Mouse (Mus musculus): ENCODE data around the gene Fbn1.

The Fbn1 gene

DNA sequence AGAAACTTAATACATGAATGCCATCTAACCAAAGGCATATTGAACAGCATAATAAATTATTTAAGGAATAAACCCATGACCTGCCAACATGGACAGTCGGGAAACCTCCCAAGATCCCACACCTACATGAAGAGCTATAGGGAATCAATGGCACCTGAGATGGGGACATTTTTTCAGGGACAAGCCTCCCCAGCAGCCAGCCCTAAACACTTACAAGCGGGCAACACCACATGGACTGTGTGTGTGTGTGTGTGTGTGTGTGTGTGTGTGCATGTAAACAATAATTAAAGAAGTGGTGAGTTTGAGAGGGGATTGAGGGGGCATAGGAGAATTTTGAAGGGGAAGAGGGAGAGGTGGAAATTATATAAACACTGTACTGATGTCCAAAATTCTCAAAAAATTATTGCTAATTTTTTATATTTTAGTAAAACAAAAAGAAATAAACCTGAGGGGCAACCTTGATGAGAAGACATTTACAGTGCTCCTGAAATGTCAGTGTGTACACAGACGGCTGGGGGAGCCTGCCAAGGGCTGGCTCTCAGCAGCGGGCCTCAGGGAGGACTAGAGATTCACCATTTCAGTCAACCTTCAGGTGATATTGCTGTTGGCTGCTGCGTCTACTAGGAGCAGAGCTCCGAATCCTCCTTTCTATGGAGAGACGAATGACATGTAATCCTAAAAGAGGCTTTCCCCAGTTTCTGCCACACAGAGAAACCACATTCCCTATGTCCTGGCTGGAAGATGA is 121.4 kb downstream of the Fbn1 start:
- DNase-seq = no peak

DNA sequence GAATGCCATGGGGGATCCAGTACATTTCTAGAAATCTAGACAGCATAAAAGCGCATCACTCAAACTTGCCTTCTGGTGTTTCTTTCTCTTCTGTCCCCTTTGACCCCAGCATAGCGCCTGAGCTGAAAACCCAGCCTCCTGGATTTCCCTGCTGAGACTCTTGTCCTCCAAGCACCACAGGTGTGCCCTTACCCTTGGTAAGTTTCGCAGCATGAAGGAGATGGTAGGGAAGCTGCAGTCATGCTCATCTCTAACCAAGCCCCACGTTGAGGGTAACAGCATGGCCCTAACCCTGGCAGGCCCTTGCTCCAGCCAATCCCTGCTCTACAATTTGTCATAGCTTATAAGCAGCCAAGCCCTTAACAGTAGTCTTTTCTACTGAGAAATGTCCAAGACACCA is 122.9 kb downstream of the Fbn1 start:
- DNase-seq = no peak

- DNase-seq = no peak
These were observed 123.4 kb downstream of the Fbn1 start for GRCm38 (mm10) chr2:125384415-125384814.

GRCm38 (mm10) chr2:125383273-125383641 is 124.5 kb downstream of the Fbn1 start:
- no peak for DNase-seq

DNA sequence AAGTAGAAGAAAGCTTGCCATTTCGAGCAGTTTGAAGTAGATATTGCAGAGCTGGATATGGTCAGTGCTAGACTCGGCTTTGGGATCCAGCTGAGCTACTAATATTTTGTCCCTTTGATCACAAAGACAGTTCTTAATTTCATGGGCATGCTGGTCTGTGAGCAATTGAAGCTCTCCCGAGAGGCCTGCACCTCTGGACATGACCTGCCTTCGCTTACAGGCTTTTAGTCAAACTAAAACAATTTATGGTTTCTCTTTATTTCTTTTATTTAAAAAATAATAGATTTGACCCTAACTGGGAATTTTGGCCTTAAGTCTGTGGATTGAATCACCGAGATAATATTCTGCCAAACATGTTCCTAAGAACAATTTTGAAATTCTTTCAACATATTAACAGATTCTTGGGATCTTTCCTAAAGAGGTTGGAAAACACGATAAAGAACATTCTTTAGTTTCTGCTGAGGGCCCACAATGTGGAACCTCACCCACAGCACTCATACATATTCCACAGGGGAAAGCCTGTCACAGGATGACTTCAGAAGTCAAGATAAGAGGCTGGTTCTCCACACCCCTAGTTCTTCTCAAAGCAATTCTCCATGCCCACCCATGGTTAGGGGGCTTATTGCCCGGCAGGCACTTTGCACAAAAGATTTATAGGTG is 125.0 kb downstream of the Fbn1 start:
- no peak for DNase-seq

- DNase-seq = peak; percentile 34
These were observed 127.7 kb downstream of the Fbn1 start for GRCm38 (mm10) chr2:125380086-125380485.

DNA sequence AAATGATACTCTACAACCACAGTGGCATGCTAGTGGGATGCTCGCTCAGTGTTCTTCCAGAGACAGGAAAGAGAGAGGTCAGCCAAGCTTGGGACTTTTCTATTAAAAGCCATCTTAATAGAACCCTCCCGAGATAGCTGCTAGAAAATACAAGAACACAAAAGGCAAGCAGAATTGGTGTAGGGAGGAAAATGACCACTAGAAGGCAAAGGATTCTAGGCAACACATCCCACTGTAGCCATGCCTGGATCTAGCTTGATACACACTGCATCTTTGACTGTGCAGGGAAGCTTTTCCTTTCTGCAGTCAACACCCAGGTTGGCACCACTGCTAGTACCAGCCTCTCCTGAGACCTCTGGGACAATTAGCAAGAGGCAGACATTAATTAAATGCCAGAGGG is 128.6 kb downstream of the Fbn1 start:
- no peak for DNase-seq

DNA sequence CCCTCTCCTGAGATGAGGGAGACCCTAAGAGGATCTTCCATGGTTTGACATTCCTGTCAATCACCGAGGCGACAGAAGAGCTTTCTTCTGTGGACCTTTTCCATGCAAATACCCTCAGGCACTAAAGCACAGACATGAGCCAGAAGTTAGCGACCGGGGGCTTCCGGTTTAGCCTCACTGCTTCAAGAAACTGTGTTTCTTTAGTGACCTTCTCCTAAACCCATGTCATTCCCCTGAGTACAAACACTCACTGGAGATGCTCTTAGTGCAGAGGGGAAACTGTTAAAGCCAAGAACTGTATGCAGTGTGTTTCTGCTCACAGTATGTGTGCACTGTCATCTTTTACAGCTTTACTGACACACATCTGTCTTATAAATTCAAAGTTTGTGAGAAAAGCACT is 131.9 kb downstream of the Fbn1 start:
- no peak for DNase-seq

DNA sequence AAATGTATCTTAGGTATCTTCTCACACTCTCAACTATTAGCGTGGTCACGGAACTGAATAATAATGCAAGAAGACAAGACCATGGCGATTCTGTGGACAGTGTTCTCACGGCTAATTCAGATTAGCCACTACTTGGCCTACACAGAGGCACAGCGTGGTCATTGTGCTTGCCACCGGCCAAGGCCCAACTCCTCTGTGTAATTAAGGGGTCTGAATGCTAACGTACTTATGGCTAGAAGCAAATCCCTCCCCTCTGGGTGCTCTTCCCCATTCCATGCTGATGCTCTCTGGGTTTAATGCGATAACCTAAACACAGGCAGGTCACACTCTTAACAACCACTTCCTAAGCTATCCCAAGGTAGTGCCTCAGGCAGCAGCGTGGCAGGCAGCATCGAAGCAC is 132.5 kb downstream of the Fbn1 start:
- DNase-seq = no peak

DNA sequence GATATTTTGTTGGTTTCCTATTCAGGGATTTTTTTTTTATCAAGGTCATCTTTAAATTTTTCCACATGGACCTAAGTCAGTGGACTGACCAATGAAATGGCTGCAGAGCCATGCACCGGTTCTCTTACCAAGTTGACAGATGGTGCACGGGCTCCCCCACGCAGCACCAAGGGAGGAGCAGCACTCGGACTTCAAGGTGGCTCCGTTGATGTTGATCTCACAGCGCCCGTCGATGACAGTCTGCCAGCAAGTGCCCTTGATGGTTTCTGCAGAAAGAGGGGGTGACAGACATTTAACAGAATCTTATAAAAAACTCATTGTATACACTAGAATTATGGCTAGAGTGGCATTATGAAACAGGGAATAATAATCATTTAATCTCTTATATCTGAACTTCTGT is 138.1 kb downstream of the Fbn1 start:
- DNase-seq = no peak

- DNase-seq = peak; percentile 19
These were observed 139.2 kb downstream of the Fbn1 start for GRCm38 (mm10) chr2:125368616-125369015.

DNA sequence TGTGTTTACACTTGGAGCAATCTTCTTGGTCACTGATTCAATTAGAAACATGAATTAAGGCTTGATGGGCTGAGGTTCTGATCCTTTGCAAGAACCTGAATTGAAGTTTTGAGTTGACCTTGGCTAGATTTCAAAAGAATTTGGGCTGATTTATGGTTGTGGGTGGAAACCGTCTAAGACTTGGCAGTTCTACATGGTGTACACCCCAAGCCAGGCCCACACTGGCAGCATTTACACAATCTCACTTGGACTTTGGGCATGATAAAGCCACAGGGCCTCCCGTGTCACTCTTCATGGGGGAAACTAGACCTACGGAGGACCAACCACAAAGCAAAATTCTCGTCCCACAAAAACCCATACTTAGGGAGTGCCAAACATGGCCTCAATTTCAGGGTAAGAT is 146.1 kb downstream of the Fbn1 start:
- no peak for DNase-seq

DNA sequence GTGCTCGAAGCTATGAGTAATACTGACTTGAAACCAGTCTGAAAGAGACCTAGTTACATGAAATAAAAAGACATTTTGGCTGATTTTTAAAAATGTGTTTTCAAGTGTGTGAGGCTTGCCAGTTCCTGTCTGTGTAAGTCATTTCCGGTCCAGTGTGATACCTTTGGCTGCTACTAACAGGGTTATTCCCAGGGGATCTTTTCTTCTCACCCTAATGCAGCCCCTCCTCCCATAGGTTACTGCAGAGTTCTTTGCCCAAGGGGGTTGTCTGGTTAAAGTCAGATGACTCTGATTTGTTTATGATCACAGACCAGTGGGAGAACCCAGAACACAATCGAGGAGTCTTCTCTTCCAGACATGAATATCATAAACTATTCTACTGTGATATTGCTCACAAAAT is 151.3 kb downstream of the Fbn1 start:
- no peak for DNase-seq

DNA sequence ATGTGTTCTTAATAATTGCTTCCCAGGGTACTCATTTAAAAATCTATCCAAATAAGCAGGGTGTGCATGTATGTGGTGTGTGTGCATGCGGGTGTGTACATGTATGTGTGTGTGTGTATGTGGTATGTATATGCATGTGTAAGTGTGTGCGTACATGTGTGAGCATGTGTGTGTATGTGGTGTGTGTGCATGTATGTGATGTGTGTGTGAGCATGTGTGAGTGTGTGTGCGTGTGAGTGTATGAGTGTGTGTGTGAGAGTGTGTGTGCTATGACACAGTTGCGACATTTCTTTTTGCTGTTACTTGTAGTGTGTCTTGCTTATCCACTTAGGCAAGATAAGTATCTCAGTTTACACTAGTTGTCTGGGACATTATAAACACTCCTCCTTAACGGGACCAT is 151.7 kb downstream of the Fbn1 start:
- no peak for DNase-seq

DNA sequence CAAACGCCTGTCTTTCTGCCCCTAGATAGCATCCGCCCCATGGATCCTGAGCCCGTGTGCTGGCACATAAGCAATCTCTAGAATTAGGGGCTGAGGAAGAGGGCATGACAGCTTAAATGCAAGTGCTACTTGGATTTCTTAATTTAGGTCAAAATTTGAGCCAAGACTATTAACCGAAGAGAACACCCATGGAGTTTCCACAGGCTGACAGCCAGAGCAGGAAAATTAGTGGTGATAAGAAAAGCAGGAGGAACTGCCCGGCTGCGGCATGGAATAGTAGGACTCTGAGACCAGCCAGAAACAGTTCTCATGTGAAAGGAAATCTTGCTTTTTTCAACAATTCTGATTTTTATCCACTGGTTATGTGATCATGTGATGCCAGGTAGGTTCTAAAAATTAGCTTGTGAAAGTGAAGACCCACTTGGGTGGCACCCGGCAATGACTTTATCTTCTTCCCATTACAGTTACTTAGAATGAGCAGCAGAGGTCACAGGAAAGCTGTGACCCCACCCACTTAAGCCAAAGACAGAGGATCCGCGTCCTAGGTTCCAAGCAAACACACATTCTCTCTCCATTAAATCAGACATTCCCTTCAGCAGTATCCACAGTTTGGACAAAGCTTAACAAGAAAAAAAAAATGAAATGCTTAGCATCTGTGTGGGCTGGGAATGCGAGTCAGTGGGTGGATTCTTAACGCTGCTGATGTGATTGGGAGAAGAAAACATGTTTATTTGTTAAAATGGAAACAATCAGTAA is 152.4 kb downstream of the Fbn1 start:
- DNase-seq = no peak

GRCm38 (mm10) chr2:125354587-125354986 is 153.2 kb downstream of the Fbn1 start:
- DNase-seq = no peak

- DNase-seq = no peak
These were observed 158.6 kb downstream of the Fbn1 start for GRCm38 (mm10) chr2:125349144-125349543.

DNA sequence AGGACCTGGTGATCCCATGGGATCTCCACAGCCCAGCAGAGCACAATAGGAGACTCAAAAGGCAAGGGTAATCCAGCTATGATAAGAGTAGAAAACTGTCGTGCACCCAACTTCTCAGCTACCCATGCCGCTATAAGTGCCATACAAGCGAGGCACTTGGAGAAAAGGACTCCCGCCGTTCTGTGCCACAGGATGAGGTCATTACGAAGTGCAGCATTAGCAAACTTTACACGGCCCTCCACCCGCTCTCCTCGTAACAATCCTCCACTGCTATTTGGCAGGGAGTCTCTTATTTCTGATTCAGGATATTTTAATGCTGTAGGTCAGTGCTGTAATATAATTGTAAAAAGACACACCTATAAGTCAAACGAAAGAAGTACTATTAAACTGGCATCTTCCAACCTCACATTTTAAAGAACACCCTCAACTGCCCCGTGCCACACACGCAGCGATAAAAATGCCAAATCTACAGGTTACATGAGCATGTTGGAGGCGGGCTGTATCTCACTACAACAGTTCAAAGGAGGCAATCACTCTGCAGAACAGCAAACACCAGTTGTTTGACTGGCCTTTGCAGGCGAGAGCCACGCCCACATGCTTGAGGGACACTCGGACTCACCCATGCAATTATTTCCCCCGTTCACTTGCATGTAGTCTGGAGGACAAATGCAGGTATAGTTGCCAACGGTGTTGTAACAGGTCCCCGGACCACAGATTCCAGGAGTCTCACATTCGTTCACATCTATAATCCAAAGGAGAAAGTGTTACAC is 165.4 kb downstream of the Fbn1 start:
- no peak for DNase-seq

- no peak for DNase-seq
These were observed 167.4 kb downstream of the Fbn1 start for GRCm38 (mm10) chr2:125340381-125340780.

DNA sequence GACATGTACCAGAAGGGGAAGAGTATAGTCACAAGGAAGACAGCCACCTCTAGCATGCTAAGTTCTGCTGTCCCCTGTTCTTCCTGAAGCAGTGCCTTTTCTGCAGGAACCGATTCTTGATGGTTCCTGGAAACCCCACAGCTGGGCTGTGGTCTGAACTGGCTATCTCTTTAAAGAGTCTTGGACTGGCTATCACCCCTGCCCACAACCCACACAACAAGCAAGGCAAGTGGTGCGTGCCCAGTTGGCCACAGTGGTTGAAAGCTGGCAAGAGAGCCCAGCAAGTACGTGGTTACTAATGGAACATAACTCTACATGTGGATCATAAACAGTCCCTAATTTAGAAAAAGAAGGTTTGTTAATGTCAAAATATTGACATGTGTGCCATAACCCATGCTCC is 170.6 kb downstream of the Fbn1 start:
- DNase-seq = no peak

DNA sequence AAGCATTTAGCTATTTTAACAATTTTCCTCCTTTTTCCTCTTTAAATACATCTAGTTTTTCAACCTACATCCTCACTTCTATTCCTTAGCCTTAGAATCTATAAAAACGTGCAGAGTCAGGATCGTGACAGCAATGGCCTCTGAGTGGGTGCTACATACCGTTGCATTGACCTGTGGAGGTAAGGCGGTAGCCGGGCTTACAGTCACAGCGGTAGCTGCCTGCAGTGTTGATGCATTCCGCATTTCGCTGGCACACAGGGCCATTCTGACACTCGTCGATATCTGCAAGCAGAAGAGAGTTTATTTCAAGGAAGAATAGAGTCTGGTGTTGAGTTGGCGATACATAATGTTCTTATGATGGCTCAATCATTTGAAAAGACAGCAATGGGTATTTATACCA is 172.6 kb downstream of the Fbn1 start:
- no peak for DNase-seq

DNA sequence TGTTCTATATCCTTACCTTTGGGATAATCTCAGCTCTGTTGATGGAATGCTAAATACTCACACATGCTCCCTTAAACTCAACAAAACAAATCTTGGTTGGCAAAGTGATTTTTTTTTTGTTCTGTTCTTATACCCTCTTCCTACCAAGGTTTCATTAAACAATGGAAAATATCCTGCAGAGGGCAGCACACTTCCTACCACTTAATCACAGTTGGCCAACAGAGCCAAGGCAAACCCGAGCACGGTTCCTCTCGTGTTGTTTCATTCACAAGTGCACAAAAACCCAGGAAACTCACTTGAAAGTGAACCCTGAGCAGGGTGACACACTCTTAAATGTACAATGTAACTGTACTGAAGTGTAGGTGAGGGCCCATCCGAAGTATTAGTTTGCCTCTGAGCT is 173.6 kb downstream of the Fbn1 start:
- no peak for DNase-seq

- no peak for DNase-seq
These were observed 176.2 kb downstream of the Fbn1 start for GRCm38 (mm10) chr2:125331581-125331980.

Data from layer of hippocampus, adult 9-11 months (tissue).